Mouse (Mus musculus) myocyte (in vitro differentiated cells): ENCODE measurements around the gene Ccdc102a.

Experiments used
- CEBPB ChIP-seq: IDR thresholded peaks from 2 replicates; pipeline ENCODE4 v1.6.1; 2011; ENCODE audit warnings: mild to moderate bottlenecking, moderate library complexity; ENCODE audit not compliant: poor library complexity, insufficient read depth, severe bottlenecking
- E2F4 ChIP-seq: IDR thresholded peaks from one replicate; pipeline ENCODE4 v1.6.1; 2011; ENCODE audit warnings: mild to moderate bottlenecking, control low read depth, moderate library complexity; ENCODE audit not compliant: insufficient read depth
- MYOG ChIP-seq, 3 experiments: IDR thresholded peaks; one replicate each; pipeline ENCODE4 v1.6.1; 2011; ENCODE audit warnings: control low read depth in 2 of 3, low read depth in 2 of 3, mild to moderate bottlenecking in 2 of 3; ENCODE audit not compliant: insufficient read length in 2 of 3, control insufficient read depth in 1 of 3, insufficient read depth in 1 of 3
- POLR2A ChIP-seq: IDR thresholded peaks from one replicate; pipeline ENCODE4 v1.6.1; 2011; ENCODE audit warnings: low read depth, mild to moderate bottlenecking, control low read depth, moderate library complexity; ENCODE audit not compliant: insufficient read length
- POLR2AphosphoS2 ChIP-seq: IDR thresholded peaks from one replicate; pipeline ENCODE4 v1.6.1; 2011; ENCODE audit warnings: low read depth, control low read depth; ENCODE audit not compliant: insufficient read length
- USF1 ChIP-seq: IDR thresholded peaks from one replicate; pipeline ENCODE4 v1.6.1; 2011; ENCODE audit warnings: low read depth, mild to moderate bottlenecking, control low read depth, moderate library complexity

DNA sequence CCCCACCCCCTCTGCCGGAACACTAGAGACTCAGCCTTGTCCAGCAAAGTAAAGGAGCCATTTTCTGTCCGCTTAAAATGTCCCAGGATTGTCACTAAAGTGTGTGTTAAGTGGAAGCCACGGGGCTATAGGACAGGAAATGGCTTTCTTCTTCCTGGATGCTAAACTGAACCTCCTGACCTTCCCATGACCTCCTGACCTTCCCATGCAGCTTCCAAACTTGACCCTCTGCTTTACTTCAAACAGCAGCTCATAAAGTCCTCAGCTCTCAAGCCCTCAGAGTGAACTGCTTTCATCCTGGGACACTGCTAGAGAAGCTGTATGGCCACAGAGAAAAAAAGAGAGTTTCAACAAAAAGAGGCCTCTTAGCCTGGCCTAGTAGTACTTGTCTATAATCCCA, 41.1 kb downstream of the Ccdc102a start:
- TF ChIP-seq CEBPB (no peak), E2F4 (no peak), POLR2A (no peak), USF1 (no peak), MYOG (IDR thresholded peaks at IDR 0.05; ENCODE audit: control insufficient read depth in 1 of 3, insufficient read depth in 1 of 3, insufficient read length in 2 of 3, low read depth in 2 of 3) (no peak), POLR2AphosphoS2 (no peak)
